Mouse (Mus musculus) left cerebral cortex, postnatal 14 days (tissue): ENCODE data around the gene Vtcn1. TPM values are rescaled to one million over a fixed set of nuclear protein-coding genes. Genes with fewer than 3 reads are reported as not detected.
"Not testable (repeated sequence)": the region's sequence is repeated elsewhere in the genome, so short reads cannot be mapped to it uniquely, and the experiment has no call there.

Source experiments
- DNase-seq, 2 experiments: peaks; one replicate each; pipeline ENCODE4 v3.0.0; 2021 to 2022; ENCODE audit warnings: low spot score in 2 of 2, mixed read lengths in 1 of 2
- intact Hi-C: fragments of 180-260 bp; cut with DNase I; formaldehyde crosslinking; loops from one replicate; pipeline ENCODE4 v1.15.1; 2025
- long read RNA-seq, 2 experiments: library from polyadenylated mRNA; stranded (forward); transcript quantifications; one replicate each; pipeline ENCODE4 v2.0.0; 2021
- total RNA-seq, 2 experiments: library from RNA; stranded (reverse); gene quantifications; 2 replicates each; pipeline ENCODE4 v1.2.3; 2021

Gene Vtcn1
- total RNA-seq, result under 1 TPM in 1 of 2 experiments, not detected in 1; 0.13 TPM
- long read RNA-seq, experiment 1, partial matches to known transcripts, result 0 of 1 reads
- long read RNA-seq, experiment 1, other reads (novel, unspliced or antisense), result 1 of 1 reads
- long read RNA-seq, experiment 2, result 0 reads

- DNase-seq, result no peak
- intact Hi-C loops, result no loop called here
Observed at GRCm38 (mm10) chr3:100825225-100825965, at the start of gene Vtcn1. Gene Vtcn1 (plus strand): TSS chr3:100825459.

GRCm38 (mm10) chr3:100776967-100777366 is 48.3 kb upstream of the Vtcn1 start:
- intact Hi-C loops, result no loop called here
- DNase-seq, result no peak

- intact Hi-C loops, result no loop called here
- no peak for DNase-seq
Observed at GRCm38 (mm10) chr3:100777568-100777967, 47.7 kb upstream of the Vtcn1 start.

- DNase-seq, result no peak
- intact Hi-C loops, result no loop called here
Observed at GRCm38 (mm10) chr3:100786076-100786475, 39.2 kb upstream of the Vtcn1 start.

- intact Hi-C loops, result no loop called here
- DNase-seq, result no peak
Observed at GRCm38 (mm10) chr3:100791670-100792069, 33.6 kb upstream of the Vtcn1 start.

- intact Hi-C loops, result no loop called here
- DNase-seq, result no peak
Observed at GRCm38 (mm10) chr3:100793345-100793744, 31.9 kb upstream of the Vtcn1 start.

- DNase-seq, result no peak
- intact Hi-C loops, result no loop called here
Observed at GRCm38 (mm10) chr3:100796571-100796970, 28.7 kb upstream of the Vtcn1 start.

GRCm38 (mm10) chr3:100797166-100798145 is 27.8 kb upstream of the Vtcn1 start:
- DNase-seq, result no peak
- intact Hi-C loops, result no loop called here

GRCm38 (mm10) chr3:100798872-100799422 is 26.3 kb upstream of the Vtcn1 start:
- no peak for DNase-seq
- intact Hi-C loops, result no loop called here

GRCm38 (mm10) chr3:100804975-100805374 is 20.3 kb upstream of the Vtcn1 start:
- intact Hi-C loops, result no loop called here
- no peak for DNase-seq

- DNase-seq, result no peak
- intact Hi-C loops, result no loop called here
Observed at GRCm38 (mm10) chr3:100805925-100806324, 19.3 kb upstream of the Vtcn1 start.

GRCm38 (mm10) chr3:100810461-100810860 is 14.8 kb upstream of the Vtcn1 start:
- DNase-seq, result no peak
- intact Hi-C loops, result no loop called here

- DNase-seq, result no peak
- intact Hi-C loops, result no loop called here
Observed at GRCm38 (mm10) chr3:100811836-100812235, 13.4 kb upstream of the Vtcn1 start.

- intact Hi-C loops, DNase-seq: not testable (repeated sequence)
Observed at GRCm38 (mm10) chr3:100815490-100815889, 9.8 kb upstream of the Vtcn1 start.

GRCm38 (mm10) chr3:100818709-100819108 is 6.5 kb upstream of the Vtcn1 start:
- no peak for DNase-seq
- intact Hi-C loops, result no loop called here

- intact Hi-C loops, result no loop called here
- no peak for DNase-seq
Observed at GRCm38 (mm10) chr3:100819571-100819970, 5.7 kb upstream of the Vtcn1 start.

- DNase-seq, result no peak
- intact Hi-C loops, result no loop called here
Observed at GRCm38 (mm10) chr3:100820852-100821251, 4.4 kb upstream of the Vtcn1 start.

GRCm38 (mm10) chr3:100821276-100821675 is 4.0 kb upstream of the Vtcn1 start:
- intact Hi-C loops, result no loop called here
- DNase-seq, result peak in 1 of 2 experiments; percentile 14

- peak in 1 of 2 experiments; percentile 12 for DNase-seq
- intact Hi-C loops, result no loop called here
Observed at GRCm38 (mm10) chr3:100843784-100844183, 18.5 kb downstream of the Vtcn1 start.

- DNase-seq, result no peak
- intact Hi-C loops, result no loop called here
Observed at GRCm38 (mm10) chr3:100844366-100844765, 19.1 kb downstream of the Vtcn1 start.
